Mouse (Mus musculus) heart, postnatal 0 days (tissue): ENCODE measurements around the gene Habp2. TPM values are rescaled to one million over a fixed set of nuclear protein-coding genes. Genes with fewer than 3 reads are reported as not detected.
"Not testable (repeated sequence)": the region's sequence is repeated elsewhere in the genome, so short reads cannot be mapped to it uniquely, and the experiment has no call there.

Experiments used
- ATAC-seq: fragments of 200-750 bp; cut with Nextera tagmentation; 2 replicates; pipeline ENCODE4 v1.8.0; 2017; ENCODE audit warnings: low read depth, moderate number of reproducible peaks, moderate library complexity; ENCODE audit not compliant: insufficient read depth
- DNase-seq: peaks from one replicate; pipeline ENCODE4 v3.0.0-alpha.2; 2016; ENCODE audit warnings: low spot score
- H3K27ac ChIP-seq: fragments of 300-500 bp; sonication (generic); 2 replicates; pipeline ENCODE4 v1.5.1; 2014; ENCODE audit warnings: low read depth, mild to moderate bottlenecking
- H3K27me3 ChIP-seq: fragments of 300-500 bp; sonication (generic); 2 replicates; pipeline ENCODE4 v1.6.1; 2014; ENCODE audit warnings: low read length, mixed read lengths; ENCODE audit not compliant: control insufficient read depth, insufficient read depth
- H3K36me3 ChIP-seq: fragments of 300-500 bp; sonication (generic); replicated peaks from 2 replicates; pipeline ENCODE4 v1.6.1; 2014; ENCODE audit warnings: low read length, mixed read lengths; ENCODE audit not compliant: control insufficient read depth, insufficient read depth
- H3K4me1 ChIP-seq: fragments of 300-500 bp; sonication (generic); 2 replicates; pipeline ENCODE4 v1.6.1; 2014; ENCODE audit warnings: antibody characterized with exemption; ENCODE audit not compliant: control insufficient read depth, insufficient read depth
- H3K4me2 ChIP-seq: fragments of 300-500 bp; sonication (generic); 2 replicates; pipeline ENCODE4 v1.6.1; 2014; ENCODE audit warnings: low read depth, mild to moderate bottlenecking, low read length, moderate library complexity
- H3K4me3 ChIP-seq: fragments of 300-500 bp; sonication (generic); 2 replicates; pipeline ENCODE4 v1.5.1; 2014; ENCODE audit warnings: low read depth, low read length
- H3K9ac ChIP-seq: fragments of 300-500 bp; sonication (generic); replicated peaks from 2 replicates; pipeline ENCODE4 v1.6.1; 2014; ENCODE audit warnings: low read depth, low read length, mixed read lengths
- H3K9me3 ChIP-seq: fragments of 300-500 bp; sonication (generic); replicated peaks from 2 replicates; pipeline ENCODE4 v1.6.1; 2016; ENCODE audit warnings: low read length; ENCODE audit not compliant: control insufficient read depth
- CTCF ChIP-seq: IDR thresholded peaks from 2 replicates; pipeline ENCODE4 v1.5.1; 2016; ENCODE audit warnings: antibody characterized with exemption, control low read depth, low read depth
- EP300 ChIP-seq: IDR thresholded peaks from 2 replicates; pipeline ENCODE4 v1.6.1; 2016; ENCODE audit warnings: antibody characterized with exemption, low read depth
- WGBS: fragments of 180-500 bp; shearing (Covaris S2); extraction: QIAGEN DNeasy Blood & Tissue Kit; methylation state at CpG from one replicate; pipeline ENCODE4 v1.1.7; 2014; 5-methylcytosine and 5-hydroxymethylcytosine counted together
- polyA plus RNA-seq: library from polyadenylated mRNA; unstranded; fragments of >200 nt; fragmentation: Nextera tagmentation; extraction: Ambion mirVana; gene quantifications from 2 replicates; pipeline ENCODE4 v1.2.1, GENCODE M21; 2015
- total RNA-seq: library from RNA; depleted of rRNA; stranded (reverse); fragments of >200 nt; gene quantifications from 2 replicates; pipeline ENCODE4 v1.2.3, GENCODE M21; 2014; ENCODE audit warnings: low replicate concordance

The Habp2 gene
- total and polyA plus RNA-seq, 2 experiments from 2014 or later, result 4.1 TPM; not detected in 1

DNA sequence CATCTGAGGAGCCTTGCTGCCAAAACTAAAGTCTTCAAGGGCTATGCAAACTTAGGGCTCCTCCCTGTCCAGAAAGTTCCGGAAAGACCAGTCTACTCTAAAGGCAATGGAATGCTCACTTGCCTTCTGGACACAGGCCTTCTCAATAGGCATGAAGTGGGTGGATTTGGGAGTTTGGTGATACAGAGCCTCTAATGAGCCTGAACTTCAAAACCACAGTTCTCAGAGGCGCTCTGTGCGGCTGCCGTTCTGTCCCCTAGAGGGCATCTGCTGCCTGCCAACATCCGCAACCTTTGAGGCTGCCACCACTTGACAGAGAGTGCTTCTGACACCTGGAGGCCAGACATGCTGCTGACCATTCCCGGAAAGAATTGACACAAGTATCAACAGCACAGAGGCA is 62.4 kb downstream of the Habp2 start:
- 0 out of 2 replicates have a peak overlapping the region, but pooled peaks have one; percentile 9 for H3K27ac ChIP-seq
- peaks cover 76% of the 10 kb centered on the region for H3K36me3 ChIP-seq
- H3K9me3 ChIP-seq, result no peaks in the 10 kb centered on the region
- ATAC-seq, result peak; percentile 68
- H3K9ac ChIP-seq, result no peak overlapping the region
- no peaks in the 10 kb centered on the region for H3K4me1 ChIP-seq
- TF ChIP-seq CTCF (peak; percentile 52), EP300 (no peak)
- no peak overlapping the region for H3K4me2 ChIP-seq
- H3K4me3 ChIP-seq, result no peak overlapping the region
- DNase-seq, result no peak
- WGBS, result 23% methylated on average over 6 of the region's 6 CpGs
- H3K27me3 ChIP-seq, result no peaks in the 10 kb centered on the region

DNA sequence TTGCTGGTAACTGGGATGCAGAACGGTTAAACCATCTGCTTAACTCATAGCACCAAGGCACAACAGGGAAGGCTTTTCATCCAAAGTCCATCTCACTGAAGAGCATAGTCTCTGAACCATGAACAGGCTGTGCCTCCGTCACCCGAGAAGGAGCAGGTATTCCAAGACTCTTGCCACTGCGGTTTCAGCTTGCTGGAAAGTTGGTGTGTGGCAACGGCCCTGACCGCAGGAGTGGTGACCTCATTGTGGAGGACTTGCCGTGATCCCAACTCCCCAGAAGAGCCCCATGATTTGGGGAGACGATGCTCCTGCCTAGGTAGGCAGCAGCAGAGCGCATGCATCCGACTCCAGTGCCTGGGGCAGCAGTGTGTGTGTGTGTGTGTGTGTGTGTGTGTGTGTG is 66.8 kb downstream of the Habp2 start:
- no peaks in the 10 kb centered on the region for H3K9me3 ChIP-seq
- no peak for DNase-seq
- WGBS, result 86% methylated on average over 10 of the region's 10 CpGs
- H3K36me3 ChIP-seq, result peaks cover 59% of the 10 kb centered on the region
- peaks cover 16% of the 10 kb centered on the region for H3K4me1 ChIP-seq
- ATAC-seq, result no peak
- no peaks in the 10 kb centered on the region for H3K27me3 ChIP-seq
- no peak overlapping the region for H3K27ac ChIP-seq
- H3K9ac ChIP-seq, result no peak overlapping the region
- no peak overlapping the region for H3K4me2 ChIP-seq
- TF ChIP-seq CTCF (no peak), EP300 (no peak)
- H3K4me3 ChIP-seq, result no peak overlapping the region

DNA sequence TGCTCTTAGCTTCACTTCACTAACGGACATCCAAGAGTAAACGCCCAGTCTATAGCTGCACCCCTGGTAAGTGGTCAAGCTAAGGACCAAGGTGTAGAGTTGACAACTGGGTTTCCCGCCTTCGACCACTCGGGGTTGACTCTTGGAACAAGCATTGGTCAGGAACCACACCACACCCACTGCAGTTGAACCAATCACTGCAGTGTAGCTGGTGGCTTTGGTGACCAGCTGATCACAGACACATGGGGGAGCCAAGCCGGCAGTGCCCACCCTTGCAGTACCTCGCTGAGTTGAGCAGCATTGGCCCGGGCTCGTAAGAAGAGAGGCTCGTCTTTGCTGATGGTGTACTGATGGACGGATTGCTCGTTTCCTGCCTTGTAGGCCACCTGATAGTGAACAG is 68.3 kb downstream of the Habp2 start:
- H3K4me1 ChIP-seq, result peaks cover 16% of the 10 kb centered on the region
- no peak overlapping the region for H3K27ac ChIP-seq
- ATAC-seq (no peak), DNase-seq (no peak)
- no peaks in the 10 kb centered on the region for H3K27me3 ChIP-seq
- no peaks in the 10 kb centered on the region for H3K9me3 ChIP-seq
- H3K4me2 ChIP-seq, result no peak overlapping the region
- WGBS, result 82% methylated on average over 12 of the region's 12 CpGs
- TF ChIP-seq EP300 (no peak), CTCF (no peak)
- H3K9ac ChIP-seq, result no peak overlapping the region
- no peak overlapping the region for H3K4me3 ChIP-seq
- H3K36me3 ChIP-seq, result peaks cover 57% of the 10 kb centered on the region

DNA sequence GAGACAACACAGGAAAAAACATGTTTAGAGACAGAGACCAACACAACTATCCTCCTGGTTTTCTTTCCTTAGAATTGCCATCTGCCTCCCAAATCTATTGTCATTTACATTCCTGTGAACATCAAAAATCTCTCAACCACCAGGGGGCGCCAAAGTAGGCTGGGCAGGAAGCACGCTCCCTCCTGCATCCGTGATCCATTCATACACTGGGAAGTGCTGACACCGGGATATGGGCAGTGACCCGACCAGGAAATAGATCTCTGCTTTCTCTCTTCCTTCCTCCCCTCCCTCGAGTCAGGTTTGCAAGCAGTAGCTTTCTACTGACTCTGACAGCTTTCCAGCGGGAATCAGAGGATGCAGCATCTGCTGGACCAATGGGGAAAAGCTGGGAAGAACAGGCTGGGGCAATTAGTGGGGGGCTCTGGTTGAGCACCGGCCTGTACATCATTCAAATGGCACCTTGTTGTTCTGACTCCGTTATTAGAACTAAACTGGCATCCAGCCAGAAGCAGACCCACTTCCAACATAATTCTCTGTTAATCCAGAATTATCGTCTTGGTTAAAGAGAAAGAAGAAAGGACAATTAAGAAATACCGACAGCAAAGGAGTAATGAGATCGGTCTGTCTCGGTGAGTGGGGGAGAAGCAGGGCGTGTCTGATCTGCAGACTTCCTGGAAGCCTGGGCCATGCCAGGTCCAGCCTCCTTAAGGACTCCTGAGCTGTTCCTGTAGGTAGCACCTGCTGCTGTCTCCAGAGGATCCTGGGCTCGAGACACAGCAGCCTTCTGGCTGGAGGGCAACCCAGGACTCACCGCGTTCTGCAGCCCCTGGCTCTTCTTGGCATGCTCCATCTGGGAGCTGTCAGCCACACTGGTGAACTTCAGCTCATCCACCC is 69.8 kb downstream of the Habp2 start:
- Histone ChIP-seq H3K4me3 (no peak overlapping the region), H3K4me2 (peak overlapping the region; percentile 24), H3K4me1 (peaks cover 16% of the 10 kb centered on the region), H3K9ac (no peak overlapping the region), H3K9me3 (no peaks in the 10 kb centered on the region), H3K27me3 (no peaks in the 10 kb centered on the region), H3K27ac (no peak overlapping the region), H3K36me3 (peaks cover 64% of the 10 kb centered on the region)
- WGBS, result 32% methylated on average over 17 of the region's 17 CpGs
- TF ChIP-seq CTCF, result peak; percentile 75
- TF ChIP-seq EP300, result no peak
- ATAC-seq (peak; percentile 45), DNase-seq (no peak)

DNA sequence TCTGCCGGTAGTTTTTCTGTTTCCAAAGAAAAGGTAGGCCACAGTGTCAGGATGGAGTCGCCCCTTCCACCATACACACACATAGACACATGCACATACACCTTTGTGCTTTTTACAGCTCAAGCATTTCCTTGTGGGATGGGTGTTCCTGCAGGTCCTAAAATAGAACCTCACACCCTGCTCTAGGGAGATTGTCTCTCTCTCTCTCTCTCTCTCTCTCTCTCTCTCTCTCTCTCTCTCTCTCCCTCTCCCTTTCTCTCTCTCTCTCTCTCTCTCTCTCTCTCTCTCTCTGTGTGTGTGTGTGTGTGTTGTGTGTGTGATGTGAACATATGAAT is 70.4 kb downstream of the Habp2 start:
- Histone ChIP-seq H3K4me1 (peaks cover 16% of the 10 kb centered on the region), H3K4me2 (0 out of 2 replicates have a peak overlapping the region, but pooled peaks have one; percentile 24), H3K36me3 (peaks cover 64% of the 10 kb centered on the region)
- DNase-seq, H3K27me3 ChIP-seq, H3K9ac ChIP-seq, H3K9me3 ChIP-seq, H3K4me3 ChIP-seq, H3K27ac ChIP-seq: not testable (repeated sequence)
- ATAC-seq, result peak; percentile 57
- 35% methylated on average over 2 of the region's 2 CpGs for WGBS

DNA sequence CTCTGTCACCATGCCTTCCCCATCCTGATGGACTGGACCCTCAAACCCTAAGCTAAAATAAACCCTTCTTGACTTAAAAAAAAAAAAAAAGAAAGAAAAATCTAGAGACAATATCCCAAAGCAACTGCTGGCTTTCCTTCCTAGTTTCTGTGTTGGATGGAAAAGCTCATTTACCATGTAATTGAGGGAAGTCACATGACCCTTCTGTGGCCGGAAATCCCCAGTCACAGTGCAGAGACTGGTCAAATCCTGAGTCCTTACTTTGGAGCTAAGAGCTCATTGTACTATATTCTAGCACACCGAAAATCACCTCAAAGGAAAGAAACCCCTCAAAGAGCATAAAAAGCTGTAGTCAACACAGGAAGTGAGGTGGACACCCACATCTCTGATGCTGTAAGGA is 72.0 kb downstream of the Habp2 start:
- no peak overlapping the region for H3K4me3 ChIP-seq
- peaks cover 16% of the 10 kb centered on the region for H3K4me1 ChIP-seq
- DNase-seq (no peak), ATAC-seq (no peak)
- no peak overlapping the region for H3K9ac ChIP-seq
- no peaks in the 10 kb centered on the region for H3K27me3 ChIP-seq
- no peak overlapping the region for H3K27ac ChIP-seq
- WGBS, result 61% methylated on average over 2 of the region's 2 CpGs
- TF ChIP-seq CTCF (no peak), EP300 (no peak)
- no peak overlapping the region for H3K4me2 ChIP-seq
- H3K36me3 ChIP-seq, result peaks cover 68% of the 10 kb centered on the region
- H3K9me3 ChIP-seq, result no peaks in the 10 kb centered on the region
